Comparison of ENCODE assay signal across 9 mouse cellular contexts in the genomic region with DNA sequence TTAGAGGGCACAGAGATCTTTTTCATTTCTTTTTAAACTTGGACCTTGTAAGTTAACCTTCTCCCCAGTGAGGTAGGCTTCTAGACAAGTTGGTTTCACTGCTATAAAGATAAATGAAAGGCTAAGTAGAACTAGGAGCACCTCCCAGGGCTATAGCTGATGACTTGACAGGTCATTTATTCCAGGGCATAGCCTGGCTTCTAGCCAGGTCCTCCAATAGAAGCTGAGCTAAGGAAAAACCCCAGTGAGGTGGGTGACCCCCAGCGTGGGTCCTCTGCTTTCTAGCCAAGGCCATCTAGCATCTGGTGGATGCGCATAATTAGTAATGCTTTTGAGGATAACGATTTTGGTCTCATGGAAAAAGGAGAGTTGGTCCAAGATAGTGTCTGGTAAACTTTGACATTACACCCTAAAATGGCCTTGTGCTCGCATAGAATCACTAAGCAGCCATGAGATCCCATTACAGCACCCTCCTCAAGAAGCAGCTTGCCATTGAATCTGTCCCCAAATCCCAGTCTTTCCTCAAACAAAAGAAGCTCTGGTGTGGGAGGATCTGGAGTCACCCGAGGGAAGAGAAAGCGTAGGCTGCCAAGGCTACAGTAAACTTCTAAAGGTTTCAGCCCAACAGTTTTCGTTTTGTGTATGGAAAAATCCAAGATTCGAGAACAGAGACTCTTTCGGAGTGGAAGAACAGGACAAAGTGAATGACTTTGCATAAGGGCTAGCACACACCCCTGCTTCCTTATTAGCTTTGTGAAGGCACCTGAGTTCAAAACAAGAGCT. TPM values are rescaled to one million over a fixed set of nuclear protein-coding genes. Genes with fewer than 3 reads are reported as not detected.
DNase-seq lines count a peak whose midpoint lies in the region; ATAC-seq and TF ChIP-seq lines count a peak whose summit lies in the region.
"Had no signal": no experiment of that assay in that cellular context is flagged by ENCODE, and none has a peak within 500 bp of the region (broad histone marks: within the 10 kb centered on the region; RNA-seq: fewer than 3 reads in every experiment).

No protein-coding gene starts in this region.

- no peak for ATAC-seq in heart, embryonic 11.5 days (replicated peaks; ENCODE audit: insufficient number of reproducible peaks, low FRiP score, low TSS enrichment)
- ATAC-seq in lung, embryonic 14.5 days (ENCODE audit: insufficient read depth): no peak
- ATAC-seq in heart, embryonic 16.5 days (replicated peaks; ENCODE audit: extremely low read depth, insufficient read depth, low FRiP score): no peak
- ATAC-seq in stomach, embryonic 15.5 days (ENCODE audit: insufficient read depth, low FRiP score, low read depth): no peak
- ATAC-seq in forebrain, embryonic 12.5 days (ENCODE audit: low FRiP score): no peak
- no peak; the same call in 1 of the 2 replicates for ATAC-seq in granulocyte monocyte progenitor cell, adult 5-6 weeks (replicated peaks; ENCODE audit: poor library complexity, severe bottlenecking)
- ATAC-seq: forebrain, embryonic 13.5 days had no signal

- peak overlapping the region; percentile 87 for H3K27ac ChIP-seq in heart, embryonic 11.5 days (ENCODE audit: low read depth, low read length)
- H3K27ac ChIP-seq in lung, embryonic 14.5 days (ENCODE audit: low read depth): peak overlapping the region; percentile 66; the same call in 1 of the 2 replicates
- H3K27ac ChIP-seq in heart, embryonic 16.5 days (ENCODE audit: low read length): peak overlapping the region; percentile 94
- H3K27ac ChIP-seq in stomach, embryonic 15.5 days: peak overlapping the region; percentile 80
- no peak overlapping the region for H3K27ac ChIP-seq in forebrain, embryonic 12.5 days
- H3K27ac ChIP-seq: forebrain, embryonic 13.5 days had no signal

- peaks cover 35% of the 10 kb centered on the region for H3K4me1 ChIP-seq in heart, embryonic 11.5 days (ENCODE audit: control insufficient read depth, insufficient read depth, low read length)
- H3K4me1 ChIP-seq in lung, embryonic 14.5 days (ENCODE audit: insufficient read depth): peaks cover 30% of the 10 kb centered on the region
- peaks cover 47% of the 10 kb centered on the region for H3K4me1 ChIP-seq in heart, embryonic 16.5 days (ENCODE audit: control insufficient read depth, insufficient read depth, low read length)
- H3K4me1 ChIP-seq in stomach, embryonic 15.5 days: peaks cover 30% of the 10 kb centered on the region
- H3K4me1 ChIP-seq in forebrain, embryonic 12.5 days: no peaks in the 10 kb centered on the region
- H3K4me1 ChIP-seq: forebrain, embryonic 13.5 days had no signal

- no peak for DNase-seq in heart, adult 18-20 months
- no peak for DNase-seq in lung, embryonic 14.5 days
- DNase-seq in lung, adult 18-20 months: no peak

- H3K4me2 ChIP-seq in heart, embryonic 11.5 days: no peak overlapping the region
- H3K4me2 ChIP-seq in lung, embryonic 14.5 days: no peak overlapping the region
- H3K4me2 ChIP-seq in heart, embryonic 16.5 days (ENCODE audit: low read depth, low read length): no peak overlapping the region
- no peak overlapping the region for H3K4me2 ChIP-seq in stomach, embryonic 15.5 days
- no peak overlapping the region for H3K4me2 ChIP-seq in forebrain, embryonic 12.5 days
- H3K4me2 ChIP-seq: forebrain, embryonic 13.5 days had no signal

- WGBS in heart, embryonic 11.5 days (ENCODE audit: insufficient replicate concordance): 81% methylated on average over 9 of the region's 9 CpGs
- 72% methylated on average over 9 of the region's 9 CpGs for WGBS in lung, embryonic 14.5 days
- WGBS in heart, embryonic 16.5 days: 68% methylated on average over 9 of the region's 9 CpGs
- WGBS in stomach, embryonic 15.5 days: 61% methylated on average over 9 of the region's 9 CpGs
- 79% methylated on average over 9 of the region's 9 CpGs for WGBS in forebrain, embryonic 12.5 days

- H3K27me3 ChIP-seq in heart, embryonic 11.5 days (ENCODE audit: control insufficient read depth, insufficient read depth, low read length): no peaks in the 10 kb centered on the region
- no peaks in the 10 kb centered on the region for H3K27me3 ChIP-seq in lung, embryonic 14.5 days (ENCODE audit: insufficient read depth, low read length)
- H3K27me3 ChIP-seq in heart, embryonic 16.5 days (ENCODE audit: control insufficient read depth, insufficient read depth, low read length): no peaks in the 10 kb centered on the region
- H3K27me3 ChIP-seq in stomach, embryonic 15.5 days (replicated peaks): no peaks in the 10 kb centered on the region
- H3K27me3 ChIP-seq in forebrain, embryonic 12.5 days: no peaks in the 10 kb centered on the region
- H3K27me3 ChIP-seq: forebrain, embryonic 13.5 days had no signal

- no peak for TF ChIP-seq CTCF in lung, embryonic 14.5 days (IDR thresholded peaks at IDR 0.05; ENCODE audit: low read depth)

- H3K9ac ChIP-seq in heart, embryonic 11.5 days (ENCODE audit: low read depth, low read length): no peak overlapping the region
- no peak overlapping the region for H3K9ac ChIP-seq in lung, embryonic 14.5 days
- H3K9ac ChIP-seq in heart, embryonic 16.5 days (ENCODE audit: low read length): 0 out of 2 replicates have a peak overlapping the region, but pooled peaks have one; percentile 50
- no peak overlapping the region for H3K9ac ChIP-seq in stomach, embryonic 15.5 days
- no peak overlapping the region for H3K9ac ChIP-seq in forebrain, embryonic 12.5 days
- H3K9ac ChIP-seq: forebrain, embryonic 13.5 days had no signal

- no peaks in the 10 kb centered on the region for H3K36me3 ChIP-seq in heart, embryonic 11.5 days (ENCODE audit: control insufficient read depth, insufficient read depth, low read length)
- H3K36me3 ChIP-seq in lung, embryonic 14.5 days (ENCODE audit: insufficient read depth): no peaks in the 10 kb centered on the region
- H3K36me3 ChIP-seq in heart, embryonic 16.5 days (ENCODE audit: control insufficient read depth, insufficient read depth): no peaks in the 10 kb centered on the region
- H3K36me3 ChIP-seq in stomach, embryonic 15.5 days: no peaks in the 10 kb centered on the region
- no peaks in the 10 kb centered on the region for H3K36me3 ChIP-seq in forebrain, embryonic 12.5 days (replicated peaks)

- H3K9me3 ChIP-seq in heart, embryonic 11.5 days (replicated peaks; ENCODE audit: control insufficient read depth, low read length): no peaks in the 10 kb centered on the region
- no peaks in the 10 kb centered on the region for H3K9me3 ChIP-seq in lung, embryonic 14.5 days (ENCODE audit: low read depth, low read length)
- H3K9me3 ChIP-seq in heart, embryonic 16.5 days (replicated peaks; ENCODE audit: control insufficient read depth, low read length): no peaks in the 10 kb centered on the region
- H3K9me3 ChIP-seq in stomach, embryonic 15.5 days: no peaks in the 10 kb centered on the region
- no peaks in the 10 kb centered on the region for H3K9me3 ChIP-seq in forebrain, embryonic 12.5 days
- H3K9me3 ChIP-seq: forebrain, embryonic 13.5 days had no signal

- no peak overlapping the region for H3K4me3 ChIP-seq in heart, embryonic 11.5 days (ENCODE audit: low read depth, low read length)
- no peak overlapping the region for H3K4me3 ChIP-seq in lung, embryonic 14.5 days (ENCODE audit: low read depth, low read length)
- no peak overlapping the region for H3K4me3 ChIP-seq in heart, embryonic 16.5 days (ENCODE audit: low read length)
- H3K4me3 ChIP-seq in stomach, embryonic 15.5 days (replicated peaks): no peak overlapping the region
- H3K4me3 ChIP-seq in forebrain, embryonic 12.5 days (replicated peaks): no peak overlapping the region
- H3K4me3 ChIP-seq: forebrain, embryonic 13.5 days had no signal

RNA-seq across cellular contexts. Expression of a gene that starts 41.2 kb away (rescaled TPM):
- polyA plus RNA-seq in heart, embryonic 11.5 days (2014; fragmentation: Nextera tagmentation; extraction: Ambion mirVana): 38.3 and 51.0 TPM in 2 replicates
- total RNA-seq in heart, adult 18-20 months (2021): 10 to 100 TPM; 97.3 to 97.5 TPM
- polyA plus RNA-seq in lung, embryonic 14.5 days (2014; fragmentation: Nextera tagmentation; extraction: Ambion mirVana): 23.0 and 25.0 TPM in 2 replicates
- polyA plus RNA-seq in heart, embryonic 16.5 days (2015; fragmentation: Nextera tagmentation; extraction: Ambion mirVana): 39.5 and 49.2 TPM in 2 replicates
- polyA plus RNA-seq in stomach, embryonic 15.5 days (2015; fragmentation: Nextera tagmentation; extraction: Ambion mirVana): 11.3 and 17.3 TPM in 2 replicates
- 9.8 and 10.8 TPM in 2 replicates for polyA plus RNA-seq in forebrain, embryonic 12.5 days (2016; fragmentation: Nextera tagmentation; extraction: Ambion mirVana)
- total RNA-seq in granulocyte monocyte progenitor cell, adult 5-6 weeks (2014; fragmentation: Nextera tagmentation): 14.3 and 27.5 TPM in 2 replicates
- total RNA-seq in granulocyte monocyte progenitor cell, adult 5-6 weeks (2017): 11.0 and 12.8 TPM in 2 replicates
